Mouse (Mus musculus) CH12.LX (cell line): Measurements from ENCODE around the gene Vsig10. TPM values are rescaled to one million over a fixed set of nuclear protein-coding genes. Genes with fewer than 3 reads are reported as not detected.
A peak's percentile ranks its signal among the peaks of the same experiment; 100 is the strongest.

Source experiments
- DNase-seq: peaks from one replicate; pipeline ENCODE4 v3.0.0-alpha.2; 2013; ENCODE audit errors: extremely low read depth
- H3K27ac ChIP-seq: 2 replicates; pipeline ENCODE4 v1.5.1; 2012; ENCODE audit warnings: low read depth, mild to moderate bottlenecking, control low read depth, moderate library complexity; ENCODE audit not compliant: insufficient read depth
- H3K27me3 ChIP-seq: replicated peaks from 2 replicates; pipeline ENCODE3; 2012; ENCODE audit warnings: inconsistent platforms
- H3K36me3 ChIP-seq, 2 experiments: replicated peaks in 1 of 2; 2 replicates each; pipeline versions ENCODE3 to v1.6.1; 2012; ENCODE audit warnings: inconsistent platforms in 1 of 2, low read length in 1 of 2, mild to moderate bottlenecking in 1 of 2, mixed read lengths in 1 of 2, moderate library complexity in 1 of 2; ENCODE audit not compliant: control insufficient read depth in 1 of 2, insufficient read depth in 1 of 2
- H3K4me1 ChIP-seq, 2 experiments: 2 replicates each; pipeline ENCODE4 v1.6.1; 2012; ENCODE audit warnings: inconsistent platforms in 1 of 2, moderate library complexity in 1 of 2; ENCODE audit not compliant: insufficient read depth in 2 of 2, control insufficient read depth in 1 of 2
- H3K4me2 ChIP-seq: 2 replicates; pipeline ENCODE4 v1.6.1; 2012; ENCODE audit warnings: low read depth, mild to moderate bottlenecking, control low read depth; ENCODE audit not compliant: poor library complexity, insufficient read depth, severe bottlenecking
- H3K4me3 ChIP-seq, 3 experiments: fragments of 150-350 bp in 1 of 3; sonication (generic) in 1 of 3; replicated peaks in 1 of 3; 2 replicates each; pipeline versions ENCODE3 to v1.5.1; 2011 to 2012; ENCODE audit warnings: low read depth in 2 of 3, low read length in 2 of 3, mild to moderate bottlenecking in 2 of 3, moderate library complexity in 2 of 3, control low read depth in 1 of 3, improper control_type of control experiment in 1 of 3, inconsistent platforms in 1 of 3, mixed read lengths in 1 of 3; ENCODE audit not compliant: poor library complexity in 1 of 3
- H3K79me2 ChIP-seq: replicated peaks from 2 replicates; pipeline ENCODE4 v1.6.1; 2012; ENCODE audit warnings: mild to moderate bottlenecking, moderate library complexity; ENCODE audit not compliant: control insufficient read depth, poor library complexity, insufficient read depth, severe bottlenecking; ENCODE audit errors: extremely low read depth
- H3K9ac ChIP-seq: 2 replicates; pipeline ENCODE4 v1.6.1; 2012; ENCODE audit warnings: low read depth, mild to moderate bottlenecking, control low read depth, moderate library complexity; ENCODE audit not compliant: insufficient read depth
- H3K9me3 ChIP-seq: replicated peaks from 2 replicates; pipeline ENCODE3; 2012; ENCODE audit warnings: low read length, inconsistent platforms, mixed read lengths
- BHLHE40 ChIP-seq: IDR thresholded peaks from 2 replicates; pipeline ENCODE4 v1.6.1; 2011; ENCODE audit warnings: mild to moderate bottlenecking, low read depth, low read length, improper control_type of control experiment
- CHD1 ChIP-seq: IDR thresholded peaks from 2 replicates; pipeline ENCODE4 v1.6.1; 2012; ENCODE audit warnings: low read depth, low read length, improper control_type of control experiment, inconsistent platforms
- CTCF ChIP-seq, 2 experiments: IDR thresholded peaks in 1 of 2; conservative IDR thresholded peaks in 1 of 2; 2 replicates each; pipeline ENCODE4 v1.5.1; 2011 to 2012; ENCODE audit warnings: low read depth in 2 of 2, low read length in 2 of 2, improper control_type of control experiment in 1 of 2, inconsistent platforms in 1 of 2, mild to moderate bottlenecking in 1 of 2, moderate library complexity in 1 of 2
- E2F4 ChIP-seq: IDR thresholded peaks from 2 replicates; pipeline ENCODE4 v1.6.1; 2011; ENCODE audit warnings: low read depth, low read length, improper control_type of control experiment; ENCODE audit not compliant: insufficient replicate concordance
- ELF1 ChIP-seq: IDR thresholded peaks from 2 replicates; pipeline ENCODE4 v1.6.1; 2014; ENCODE audit warnings: low read depth, mild to moderate bottlenecking, inconsistent platforms, low read length, improper control_type of control experiment
- ETS1 ChIP-seq: conservative IDR thresholded peaks from 2 replicates; pipeline ENCODE4 v1.6.1; 2012; ENCODE audit warnings: low read depth, mild to moderate bottlenecking, inconsistent platforms, low read length, improper control_type of control experiment, moderate library complexity
- GABPA ChIP-seq: IDR thresholded peaks from 2 replicates; pipeline ENCODE4 v1.6.1; 2012; ENCODE audit warnings: low read depth, low read length, improper control_type of control experiment, inconsistent platforms; ENCODE audit not compliant: insufficient replicate concordance
- HCFC1 ChIP-seq: IDR thresholded peaks from 2 replicates; pipeline ENCODE4 v1.6.1; 2012; ENCODE audit warnings: low read depth, mild to moderate bottlenecking, inconsistent platforms, low read length, improper control_type of control experiment
- IRF4 ChIP-seq: IDR thresholded peaks from 2 replicates; pipeline ENCODE4 v1.6.1; 2014; ENCODE audit warnings: low read depth, mild to moderate bottlenecking, inconsistent platforms, low read length, improper control_type of control experiment
- JUN ChIP-seq: IDR thresholded peaks from 2 replicates; pipeline ENCODE4 v1.6.1; 2011; ENCODE audit warnings: low read depth, mild to moderate bottlenecking, low read length, improper control_type of control experiment, moderate library complexity; ENCODE audit not compliant: insufficient read depth
- KAT2A ChIP-seq: IDR thresholded peaks from 2 replicates; pipeline ENCODE4 v1.6.1; 2012; ENCODE audit warnings: low read length, improper control_type of control experiment, inconsistent platforms; ENCODE audit not compliant: insufficient replicate concordance
- MAFK ChIP-seq: IDR thresholded peaks from 2 replicates; pipeline ENCODE4 v1.6.1; 2011; ENCODE audit warnings: low read length, improper control_type of control experiment; ENCODE audit not compliant: insufficient replicate concordance
- MAX ChIP-seq: IDR thresholded peaks from 2 replicates; pipeline ENCODE4 v1.6.1; 2011; ENCODE audit warnings: low read length, improper control_type of control experiment
- MAZ ChIP-seq: IDR thresholded peaks from 2 replicates; pipeline ENCODE4 v1.6.1; 2012; ENCODE audit warnings: low read depth, mild to moderate bottlenecking, inconsistent platforms, low read length, improper control_type of control experiment, moderate library complexity
- MEF2A ChIP-seq: IDR thresholded peaks from 2 replicates; pipeline ENCODE4 v1.6.1; 2014; ENCODE audit warnings: low read depth, mild to moderate bottlenecking, inconsistent platforms, low read length, improper control_type of control experiment, borderline replicate concordance
- MXI1 ChIP-seq: IDR thresholded peaks from 2 replicates; pipeline ENCODE4 v1.6.1; 2011; ENCODE audit warnings: mild to moderate bottlenecking, low read depth, low read length, improper control_type of control experiment
- MYC ChIP-seq: IDR thresholded peaks from 2 replicates; pipeline ENCODE4 v1.6.1; 2011; ENCODE audit warnings: low read depth, mild to moderate bottlenecking, improper control_type of control experiment, low read length
- NELFE ChIP-seq: IDR thresholded peaks from 2 replicates; pipeline ENCODE4 v1.6.1; 2011; ENCODE audit warnings: low read depth, low read length, improper control_type of control experiment
- NRF1 ChIP-seq: IDR thresholded peaks from 2 replicates; pipeline ENCODE4 v1.6.1; 2014; ENCODE audit warnings: low read depth, mild to moderate bottlenecking, inconsistent platforms, low read length, improper control_type of control experiment, moderate library complexity
- PAX5 ChIP-seq: IDR thresholded peaks from 2 replicates; pipeline ENCODE4 v1.6.1; 2012; ENCODE audit warnings: low read length, inconsistent platforms, mixed read lengths
- POLR2A ChIP-seq: IDR thresholded peaks from 2 replicates; pipeline ENCODE4 v1.6.1; 2011; ENCODE audit warnings: low read depth, mild to moderate bottlenecking, improper control_type of control experiment, low read length
- POLR2AphosphoS2 ChIP-seq: IDR thresholded peaks from 2 replicates; pipeline ENCODE4 v1.6.1; 2011; ENCODE audit warnings: low read depth, low read length, improper control_type of control experiment
- RCOR1 ChIP-seq: conservative IDR thresholded peaks from 2 replicates; pipeline ENCODE4 v1.6.1; 2012; ENCODE audit warnings: low read depth, mild to moderate bottlenecking, inconsistent platforms, low read length, improper control_type of control experiment
- SMC3 ChIP-seq: IDR thresholded peaks from 2 replicates; pipeline ENCODE4 v1.6.1; 2011; ENCODE audit warnings: low read depth, low read length, improper control_type of control experiment
- TCF12 ChIP-seq: IDR thresholded peaks from 2 replicates; pipeline ENCODE4 v1.6.1; 2014; ENCODE audit warnings: low read depth, mild to moderate bottlenecking, inconsistent platforms, low read length, improper control_type of control experiment
- UBTF ChIP-seq: IDR thresholded peaks from 2 replicates; pipeline ENCODE4 v1.6.1; 2012; ENCODE audit warnings: low read depth, mild to moderate bottlenecking, inconsistent platforms, low read length, improper control_type of control experiment, moderate library complexity
- USF1 ChIP-seq: IDR thresholded peaks from 2 replicates; pipeline ENCODE4 v1.6.1; 2014; ENCODE audit warnings: low read depth, mild to moderate bottlenecking, inconsistent platforms, low read length, improper control_type of control experiment
- USF2 ChIP-seq: conservative IDR thresholded peaks from 2 replicates; pipeline ENCODE4 v1.6.1; 2011; ENCODE audit warnings: low read depth, low read length, improper control_type of control experiment
- ZC3H11A ChIP-seq: IDR thresholded peaks from 2 replicates; pipeline ENCODE4 v1.6.1; 2012; ENCODE audit warnings: low read depth, mild to moderate bottlenecking, inconsistent platforms, low read length, improper control_type of control experiment
- ZMIZ1 ChIP-seq: IDR thresholded peaks from 2 replicates; pipeline ENCODE4 v1.6.1; 2012; ENCODE audit warnings: low read depth, mild to moderate bottlenecking, inconsistent platforms, low read length, improper control_type of control experiment
- ZNF384 ChIP-seq: IDR thresholded peaks from 2 replicates; pipeline ENCODE4 v1.6.1; 2012; ENCODE audit warnings: low read depth, low read length, improper control_type of control experiment, inconsistent platforms
- dilution Hi-C: fragments of 300-500 bp; cut with MboI; formaldehyde crosslinking; loops from 2 replicates; pipeline ENCODE4 v1.14.3; 2020; ENCODE audit warnings: low sequenced_read_pairs; ENCODE audit not compliant: extremely low pct_unique_long_range_greater_than_20kb, extremely low pct_ligation_motif_present
- in situ Hi-C: fragments of 300-500 bp; cut with MboI; formaldehyde crosslinking; loops from 3 replicates; pipeline ENCODE4 v1.14.3; 2019; ENCODE audit warnings: low sequenced_read_pairs, low pct_ligation_motif_present, low pct_unique_long_range_greater_than_20kb, mixed read lengths
- polyA plus RNA-seq: library from polyadenylated mRNA; unstranded; fragments of >175 nt; gene quantifications from 2 replicates; pipeline ENCODE4 v1.2.1, GENCODE M21; 2012; ENCODE audit warnings: low read depth; ENCODE audit not compliant: insufficient read length
- total RNA-seq, 2 experiments: library from RNA; depleted of rRNA; stranded (reverse); fragments of 300-350 nt in 1 of 2; fragments of >200 nt in 1 of 2; gene quantifications; 2 replicates each; pipeline ENCODE4 v1.2.3; 2012 to 2014

Vsig10 gene
- total and polyA plus RNA-seq, 3 experiments = 2.1 to 4.7 (median 3.9) TPM

GRCm38 (mm10) chr5:117381785-117382184, 62.9 kb downstream of the Vsig10 start:
- Histone ChIP-seq H3K4me3 (no peak overlapping the region), H3K36me3 (peaks cover 83% of the 10 kb centered on the region in 2 experiments), H3K79me2 (peaks cover 14% of the 10 kb centered on the region), H3K4me2 (no peak overlapping the region), H3K9ac (no peak overlapping the region), H3K4me1 (peaks cover 22 to 78% of the 10 kb centered on the region in 2 experiments), H3K9me3 (no peaks in the 10 kb centered on the region), H3K27me3 (no peaks in the 10 kb centered on the region), H3K27ac (no peak overlapping the region)
- DNase-seq = no peak
- TF ChIP-seq MYC (no peak), JUN (no peak), ETS1 (no peak), PAX5 (no peak), ZMIZ1 (no peak), ZNF384 (no peak), NRF1 (no peak), POLR2A (no peak), MAX (no peak), USF1 (no peak), BHLHE40 (no peak), POLR2AphosphoS2 (no peak), ELF1 (no peak), CTCF (conservative IDR thresholded peaks at IDR 0.05 in 1 of 2, IDR thresholded peaks at IDR 0.05 in 1 of 2; ENCODE audit: low read depth in 2 of 2, low read length in 2 of 2) (no peak), UBTF (no peak), TCF12 (no peak), MAFK (no peak)
- dilution Hi-C loops = no loop called here
- in situ Hi-C loops = loop anchor here (10.0 kb wide), 1 partner anchor 103 kb away; no protein-coding TSS in a partner anchor

GRCm38 (mm10) chr5:117383198-117383597, 64.3 kb downstream of the Vsig10 start:
- Histone ChIP-seq H3K4me2 (peak overlapping the region; percentile 33), H3K27me3 (no peaks in the 10 kb centered on the region), H3K27ac (peak overlapping the region; percentile 85), H3K79me2 (peaks cover 28% of the 10 kb centered on the region), H3K4me3 (peak overlapping the region in 1 of 3 experiments; percentile 9), H3K4me1 (peaks cover 24 to 73% of the 10 kb centered on the region in 2 experiments), H3K9ac (peak overlapping the region; percentile 10; the same call in 1 of the 2 replicates), H3K36me3 (peaks cover 72 to 83% of the 10 kb centered on the region in 2 experiments), H3K9me3 (no peaks in the 10 kb centered on the region)
- peak; percentile 80 for DNase-seq
- in situ Hi-C loops = loop anchor here (10.0 kb wide), 1 partner anchor 102 kb away; no protein-coding TSS in a partner anchor
- dilution Hi-C loops = no loop called here
- peak; percentile 77 for TF ChIP-seq MAX
- TF ChIP-seq KAT2A = 0 out of 2 replicates have a peak, but pooled peaks have one; percentile 17
- TF ChIP-seq ZC3H11A = no peak
- peak; percentile 88 for TF ChIP-seq MAZ
- TF ChIP-seq BHLHE40 = 0 out of 2 replicates have a peak, but pooled peaks have one; percentile 20
- peak; percentile 17; the same call in 1 of the 2 replicates for TF ChIP-seq SMC3
- no peak for TF ChIP-seq CTCF (conservative IDR thresholded peaks at IDR 0.05 in 1 of 2, IDR thresholded peaks at IDR 0.05 in 1 of 2; ENCODE audit: low read depth in 2 of 2, low read length in 2 of 2)
- peak; percentile 84 for TF ChIP-seq MXI1
- 0 out of 2 replicates have a peak, but pooled peaks have one; percentile 45 for TF ChIP-seq TCF12
- TF ChIP-seq RCOR1 = 0 out of 2 replicates have a peak, but pooled peaks have one; percentile 51
- no peak for TF ChIP-seq USF2
- TF ChIP-seq ZNF384 = no peak
- TF ChIP-seq IRF4 = peak; percentile 64; the same call in 1 of the 2 replicates
- TF ChIP-seq E2F4 = no peak
- TF ChIP-seq POLR2A = peak; percentile 50
- peak; percentile 69; the same call in 1 of the 2 replicates for TF ChIP-seq MEF2A
- TF ChIP-seq NELFE = no peak
- TF ChIP-seq POLR2AphosphoS2 = no peak
- no peak for TF ChIP-seq CHD1
- 0 out of 2 replicates have a peak, but pooled peaks have one; percentile 14 for TF ChIP-seq HCFC1
- TF ChIP-seq UBTF = peak; percentile 86
- no peak for TF ChIP-seq GABPA
- TF ChIP-seq ELF1 = peak; percentile 54; the same call in 1 of the 2 replicates
